Comparison of ENCODE assay signal across 20 mouse cellular contexts in genomic region chr11:70012931-70013330, GRCm38 (mm10).
"Had no signal": no experiment of that assay in that cellular context is flagged by ENCODE, and none has a peak within 500 bp of the region (broad histone marks: within the 10 kb centered on the region; RNA-seq: fewer than 3 reads in every experiment).

No protein-coding gene starts in this region.

- H3K9ac ChIP-seq: liver, embryonic 13.5 days; liver, embryonic 15.5 days; liver, postnatal 0 days; lung, embryonic 15.5 days; neural tube, embryonic 13.5 days; stomach, embryonic 15.5 days had no signal

- H3K9me3 ChIP-seq: liver, embryonic 13.5 days; liver, embryonic 15.5 days; lung, embryonic 15.5 days; megakaryocyte, embryonic 14.5 days; neural tube, embryonic 13.5 days; stomach, embryonic 15.5 days had no signal

- H3K4me3 ChIP-seq: liver, embryonic 13.5 days; liver, embryonic 15.5 days; lung, embryonic 15.5 days; megakaryocyte, embryonic 14.5 days; neural tube, embryonic 13.5 days; stomach, embryonic 15.5 days had no signal

- ATAC-seq: liver, postnatal 0 days; lung, postnatal 0 days; midbrain, embryonic 16.5 days had no signal

- H3K27ac ChIP-seq: liver, embryonic 13.5 days; liver, embryonic 15.5 days; lung, embryonic 15.5 days; macrophage; neural tube, embryonic 13.5 days; stomach, embryonic 15.5 days; stomach, postnatal 0 days had no signal

- DNase-seq: liver, embryonic 13.5 days; liver, postnatal 0 days; lung, adult 2 months; lung, postnatal 14 days; lung, postnatal 36 days; midbrain, embryonic 14.5 days; right cerebral cortex, postnatal 14 days; thymus, adult 2 months; thymus, postnatal 25 days; thymus, postnatal 4 days had no signal

- H3K4me2 ChIP-seq: liver, embryonic 11.5 days; liver, embryonic 13.5 days; liver, embryonic 15.5 days; lung, embryonic 15.5 days; neural tube, embryonic 13.5 days; stomach, embryonic 15.5 days had no signal

- H3K27me3 ChIP-seq: liver, embryonic 13.5 days; liver, embryonic 15.5 days; lung, embryonic 15.5 days; megakaryocyte, embryonic 14.5 days; neural tube, embryonic 13.5 days; stomach, embryonic 15.5 days had no signal
